Mouse (Mus musculus) telencephalon, adult 2 months (tissue): ENCODE data around the gene Cacybp.

Experiments used
- DNase-seq: peaks from one replicate; pipeline ENCODE4 v3.0.0-alpha.2; 2011; ENCODE audit warnings: low read depth, low spot score

Cacybp gene

DNA sequence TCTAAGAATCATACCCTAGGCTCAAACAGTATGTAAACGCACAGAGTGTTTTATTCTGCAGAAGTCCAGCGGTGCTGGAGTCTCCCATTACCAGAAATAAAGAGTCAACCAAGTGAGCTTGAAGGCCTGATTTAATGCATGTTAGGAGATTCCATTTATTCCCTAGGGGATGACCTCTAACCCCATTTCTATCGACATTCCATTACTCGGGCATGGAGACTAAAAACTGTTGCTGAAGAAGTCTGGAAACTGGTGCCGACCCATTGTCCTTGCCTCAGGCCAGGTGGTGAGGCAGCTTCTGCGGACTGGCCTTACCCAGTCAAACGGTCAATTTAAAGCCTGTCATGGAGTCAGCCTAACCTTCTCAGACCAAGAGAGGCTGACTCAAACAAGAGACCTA is 1.5 kb upstream of the Cacybp start:
- DNase-seq: no peak

DNA sequence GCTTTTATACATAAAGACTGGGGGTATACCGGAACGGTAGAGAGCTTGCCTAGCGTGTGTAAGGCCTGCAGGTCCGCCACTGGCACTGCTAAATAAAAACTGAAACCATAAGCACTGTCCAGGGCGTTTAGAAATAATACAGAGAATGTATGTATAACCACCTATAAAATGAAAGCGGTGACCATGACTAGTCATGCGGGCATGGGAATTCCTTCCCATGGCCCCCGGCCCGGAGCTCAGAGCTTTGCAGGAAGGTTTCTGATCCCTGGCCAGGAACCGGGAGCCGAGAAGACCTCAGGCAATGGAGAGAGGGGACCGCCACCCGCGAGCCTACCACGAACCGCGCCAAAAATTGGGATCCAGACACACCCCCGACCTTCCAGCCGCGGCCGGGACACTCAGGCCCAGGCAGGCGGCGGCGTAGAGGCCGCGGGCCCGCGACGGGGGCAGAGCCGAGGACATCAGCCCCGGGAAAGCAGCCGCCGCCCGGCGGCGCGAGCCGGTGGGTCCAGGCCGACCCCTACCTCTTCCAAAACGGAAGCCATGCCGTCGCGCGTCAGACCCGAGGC is 468 bp downstream of the Cacybp start:
- no peak for DNase-seq

DNA sequence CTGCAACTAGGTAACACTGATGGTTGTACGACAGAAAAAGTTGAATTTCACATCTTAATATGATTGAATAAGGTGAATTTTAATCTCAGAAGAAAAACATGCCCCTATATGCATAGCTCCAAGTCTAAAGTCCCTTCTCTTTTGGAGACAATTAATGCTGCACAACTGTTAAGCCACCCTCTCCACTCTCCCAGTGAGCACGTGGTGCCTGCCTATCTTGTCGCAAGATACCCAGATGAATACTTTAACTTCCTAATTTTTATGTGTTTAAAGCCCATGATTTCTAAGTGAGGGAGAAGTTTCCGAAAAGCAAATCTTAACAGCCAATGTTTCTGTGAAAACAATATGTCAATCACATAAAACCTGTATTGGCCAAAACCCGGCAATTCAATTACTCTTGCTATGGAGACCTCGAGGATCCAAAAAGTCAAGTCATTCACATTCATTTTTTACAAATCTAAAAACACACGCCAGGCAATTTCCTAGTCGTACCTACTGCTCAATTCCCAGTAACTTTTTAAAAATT is 1.0 kb downstream of the Cacybp start:
- DNase-seq: no peak

DNA sequence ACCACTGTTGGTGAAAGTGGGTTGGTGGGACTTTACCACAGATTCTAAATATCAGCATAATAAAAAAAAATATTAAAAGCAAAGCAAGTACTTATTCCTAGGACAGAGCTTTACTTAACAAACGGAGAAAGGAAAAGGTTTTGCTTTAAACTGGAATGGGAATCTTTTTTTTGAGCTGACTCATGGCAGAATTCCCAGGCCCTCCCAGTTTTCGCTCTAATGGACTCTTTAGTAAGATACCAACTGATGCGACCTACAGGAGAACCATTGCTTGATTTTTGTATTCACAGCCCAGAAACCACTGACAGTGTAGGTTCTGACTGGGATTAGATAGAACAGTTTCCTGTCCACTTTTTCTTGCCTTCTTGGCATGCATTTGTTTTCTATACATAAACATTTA is 2.1 kb downstream of the Cacybp start:
- no peak for DNase-seq

DNA sequence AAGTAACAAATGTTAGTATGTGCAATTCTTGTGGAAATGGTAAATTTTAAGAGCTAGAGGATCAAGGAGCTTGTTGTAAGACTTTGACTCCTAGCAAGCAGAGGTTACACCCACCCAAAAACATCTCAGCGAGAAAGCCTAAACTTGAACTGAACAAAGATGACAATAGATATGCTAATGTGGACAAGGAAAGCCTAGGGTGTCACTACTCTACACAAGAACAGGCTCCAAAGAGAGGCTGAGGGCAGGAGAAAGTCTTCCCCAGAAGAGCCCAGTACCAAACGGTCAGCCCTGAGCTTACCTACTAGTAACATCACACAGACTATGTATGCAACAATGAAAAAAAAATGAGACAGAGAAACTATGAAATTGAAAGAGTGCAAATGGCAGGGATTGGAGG is 2.8 kb downstream of the Cacybp start:
- DNase-seq: no peak

DNA sequence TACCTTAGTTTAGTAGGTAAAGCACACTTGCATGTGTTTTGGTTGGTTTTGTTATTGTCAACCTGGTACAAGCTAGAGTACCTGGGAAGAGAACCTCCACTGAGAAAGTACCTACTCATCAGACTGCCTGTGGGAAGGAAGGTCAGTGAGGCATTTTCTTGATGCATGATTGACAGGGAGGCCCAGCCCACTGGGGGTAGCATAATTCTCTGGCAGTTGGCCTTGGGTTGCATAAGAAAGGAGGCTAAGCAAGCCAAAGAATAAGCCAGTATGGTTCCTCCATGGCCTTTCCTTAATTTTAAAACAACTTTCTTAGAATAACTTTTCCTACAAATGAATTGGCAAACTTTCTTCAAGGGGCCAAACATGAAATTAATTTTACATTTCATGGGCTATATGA is 7.2 kb downstream of the Cacybp start:
- no peak for DNase-seq

DNA sequence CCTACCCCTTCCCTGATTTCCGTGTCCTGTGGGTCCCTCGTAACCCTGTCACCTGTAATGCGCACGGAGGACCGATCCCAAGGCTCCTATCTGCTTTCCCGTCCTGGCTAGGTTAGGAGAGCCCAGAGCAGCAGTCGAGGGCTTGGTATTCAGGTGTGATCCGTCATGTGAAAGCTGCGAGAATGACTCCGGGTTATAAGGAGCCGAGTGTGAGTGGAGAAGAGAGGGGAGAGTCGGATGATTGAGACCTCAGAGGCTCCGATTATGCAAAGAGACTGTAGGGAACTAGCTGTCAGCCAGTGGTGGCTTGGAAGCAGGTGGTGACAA is 17.4 kb downstream of the Cacybp start:
- DNase-seq: no peak

DNA sequence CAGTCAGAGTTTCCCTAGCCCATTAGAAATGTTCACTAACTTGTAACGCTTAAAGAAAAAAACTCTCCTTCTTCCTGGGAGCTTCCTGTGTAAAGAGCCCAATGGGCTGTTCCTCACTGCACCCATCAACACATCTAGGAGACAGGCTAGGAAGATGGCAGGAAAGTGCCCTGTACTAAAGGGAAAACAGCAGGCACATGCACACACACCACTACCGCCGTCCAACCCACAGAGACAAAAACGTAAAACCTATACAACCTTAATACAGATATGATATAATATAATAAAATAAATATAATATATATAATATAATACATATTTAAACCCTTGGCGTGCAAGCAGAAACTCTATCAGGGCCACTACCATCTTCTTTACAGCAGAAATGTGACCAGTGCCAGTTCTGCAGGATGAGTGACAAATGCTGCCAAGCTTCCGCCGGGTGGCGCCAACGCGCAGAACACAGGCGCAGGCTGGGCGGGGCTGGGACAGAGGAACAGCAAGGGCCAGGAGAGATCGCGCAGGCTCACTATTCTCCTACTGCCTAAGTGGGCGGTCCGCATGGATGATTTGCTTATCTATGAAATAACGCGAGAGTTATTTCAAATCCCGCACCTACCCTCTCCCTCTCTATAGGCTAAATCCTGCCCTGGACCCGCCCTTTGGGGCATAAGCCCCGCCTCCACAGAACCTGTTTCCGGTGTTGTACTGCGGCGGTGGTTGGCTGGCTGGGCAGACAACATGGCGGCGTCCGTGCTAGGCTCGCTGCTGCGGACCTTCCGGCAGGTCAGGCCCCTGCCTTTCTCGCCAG is 17.9 kb downstream of the Cacybp start, which contains the start of gene Mrps14:
Gene Mrps14 (plus strand): TSS at position 687 of the 808 bp plus-strand sequence.
- DNase-seq: peak; percentile 100

DNA sequence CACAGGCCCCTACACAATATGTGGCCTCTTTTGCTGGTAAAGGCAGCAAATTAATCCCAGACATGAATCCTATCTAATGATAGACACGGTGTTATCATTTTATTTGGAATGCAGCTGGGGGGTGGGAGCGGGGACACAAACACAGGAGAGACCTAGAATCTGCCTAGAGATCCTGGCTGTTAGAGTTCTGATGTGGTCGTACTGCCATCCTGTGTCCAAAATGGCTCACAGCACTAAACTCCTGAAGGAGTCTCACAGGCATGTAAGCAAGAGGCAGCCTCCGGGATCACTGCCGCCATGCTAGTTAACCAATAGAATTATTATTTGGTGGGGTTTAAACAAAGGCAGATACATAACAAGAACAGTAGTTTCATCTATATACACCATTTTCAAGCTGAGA is 28.2 kb downstream of the Cacybp start:
- DNase-seq: peak; percentile 48

DNA sequence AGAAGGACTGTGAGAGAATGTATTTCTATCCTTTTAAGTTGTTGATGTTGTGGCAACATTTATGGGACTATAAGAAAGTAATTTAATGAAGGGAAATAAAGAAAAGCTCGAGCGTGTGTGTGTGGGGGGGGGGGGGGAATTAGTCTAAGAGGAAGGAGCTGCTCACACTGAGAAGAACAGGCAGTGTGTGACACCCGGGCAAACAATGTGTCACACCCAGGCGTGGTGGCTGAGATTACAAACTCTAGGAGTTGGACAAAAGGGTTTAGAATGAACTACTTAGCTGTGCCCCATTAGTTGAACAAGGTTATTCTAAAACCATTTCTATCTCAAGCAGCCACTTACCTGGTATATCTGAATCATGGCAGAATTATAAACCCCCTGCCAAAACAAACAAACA is 31.5 kb downstream of the Cacybp start:
- no peak for DNase-seq

DNA sequence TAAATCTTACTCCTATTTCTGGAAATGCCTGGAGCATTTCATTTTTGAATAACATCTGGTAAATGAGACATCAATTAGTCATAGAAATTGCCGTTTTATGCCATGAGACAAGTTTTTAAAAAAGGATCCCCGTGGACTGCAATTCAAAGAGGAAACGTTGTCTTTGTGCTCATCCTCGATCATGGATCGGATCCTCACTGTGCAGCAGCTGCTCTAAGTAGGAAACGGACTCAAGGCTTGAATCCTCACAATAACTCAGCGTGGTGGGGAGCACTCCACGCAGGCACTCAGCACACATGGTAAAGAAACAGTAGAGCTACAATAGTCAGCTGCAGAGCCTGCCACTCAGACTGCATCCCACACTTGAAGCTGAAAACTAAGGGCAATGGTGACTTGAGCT is 35.8 kb downstream of the Cacybp start:
- DNase-seq: no peak

DNA sequence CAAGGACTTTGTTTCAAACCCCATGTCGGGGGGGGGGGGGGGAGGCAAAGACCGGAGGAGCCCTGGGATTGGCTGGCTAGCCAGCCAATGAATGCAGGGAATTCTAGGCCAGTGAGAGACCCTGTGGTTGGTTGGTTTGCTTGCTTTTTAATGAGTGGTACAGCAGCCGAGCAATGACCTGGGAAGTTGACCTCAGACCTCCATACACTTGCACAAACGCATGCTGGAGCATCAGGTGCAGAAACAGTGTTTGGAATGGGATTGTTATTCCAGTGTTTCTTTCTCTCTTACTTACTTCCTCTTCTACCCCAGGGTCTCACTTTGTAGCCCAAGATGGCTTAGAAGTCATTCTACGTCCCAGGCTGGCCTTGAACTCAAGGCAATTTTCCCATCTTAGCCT is 46.1 kb downstream of the Cacybp start:
- no peak for DNase-seq

DNA sequence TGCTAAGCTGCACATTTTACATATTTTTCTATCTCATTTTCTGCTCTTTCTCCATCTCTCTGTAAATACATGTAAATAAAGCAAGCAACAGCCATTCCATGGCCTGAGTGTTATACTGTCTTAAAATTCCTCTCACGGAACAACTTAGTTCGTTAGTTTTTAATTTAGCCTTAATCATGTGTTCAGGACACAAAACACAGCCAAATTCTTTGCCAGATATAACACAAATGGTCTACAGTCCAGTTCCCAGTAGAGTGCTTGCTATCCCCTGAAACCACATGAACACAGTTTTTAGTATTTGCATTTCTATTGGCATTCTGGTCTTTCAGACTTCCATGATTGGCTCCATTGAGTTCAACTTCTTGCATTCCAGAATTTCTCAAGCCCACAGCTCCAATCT is 54.5 kb downstream of the Cacybp start:
- DNase-seq: no peak

DNA sequence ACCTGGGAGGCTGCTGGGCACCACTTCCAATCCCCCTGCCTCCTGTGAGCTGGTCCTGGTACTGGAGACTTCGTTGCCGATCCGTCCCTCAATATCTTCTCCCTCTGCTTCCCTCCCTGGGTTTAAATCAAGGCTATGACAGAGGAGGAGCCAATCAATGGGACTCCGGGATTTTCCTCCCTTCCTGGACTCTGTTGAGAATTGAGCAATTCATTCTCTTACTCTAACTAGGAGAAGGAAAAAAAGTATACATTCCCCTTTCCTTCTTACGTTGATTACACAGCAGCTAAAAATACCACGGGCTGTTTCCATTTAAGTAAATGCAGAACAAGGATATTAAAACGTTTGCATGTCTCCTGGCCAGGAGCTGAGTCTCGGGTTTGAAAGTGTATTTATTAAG is 59.2 kb downstream of the Cacybp start, which contains the start of gene Tnn:
Gene Tnn (minus strand): TSS at position 101 of the 400 bp plus-strand sequence.
- DNase-seq: no peak
